Mouse (Mus musculus): ENCODE measurements around the gene Gm21983.

DNA sequence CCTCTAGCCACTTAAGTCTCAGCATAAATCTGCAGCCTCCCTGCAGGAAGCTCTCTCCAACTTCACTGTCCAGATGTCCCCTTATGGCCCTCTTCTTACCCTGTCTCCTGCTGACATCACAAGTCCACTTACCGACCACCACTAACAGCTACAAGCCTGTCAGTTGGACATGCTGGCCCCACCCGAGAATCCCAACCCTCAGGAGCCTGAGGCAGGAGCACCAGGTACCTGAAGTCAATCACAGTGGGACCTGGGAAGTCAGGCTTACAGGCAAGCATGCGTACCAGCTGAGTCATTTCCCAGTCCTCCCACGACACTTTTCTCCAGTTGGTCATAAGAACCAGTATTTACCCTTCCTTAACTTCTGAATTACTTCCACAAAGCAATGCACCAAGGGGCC is 12.8 kb upstream of the Gm21983 start:
- TF ChIP-seq CTCF (IDR thresholded peaks at IDR 0.05; ENCODE audit: insufficient read depth, low read length) (no peak), POLR2A (IDR thresholded peaks at IDR 0.05; ENCODE audit: borderline replicate concordance, extremely low read depth, low read depth, low read length) (no peak)

Data from lung, adult 2 months (tissue).